Mouse (Mus musculus) frontal cortex, postnatal 10 days (tissue): ENCODE results near the gene Scn4a.

Experiments used
- DNase-seq, 2 experiments: peaks; one replicate each; pipeline ENCODE4 v3.0.0; 2022; ENCODE audit warnings: low spot score in 2 of 2, mixed read lengths in 1 of 2

Gene Scn4a

GRCm38 (mm10) chr11:106314333-106314812, 38.7 kb downstream of the Scn4a start, which contains the start of gene Cd79b:
Gene Cd79b (minus strand): TSS chr11:106314762.
- DNase-seq: no peak

DNA sequence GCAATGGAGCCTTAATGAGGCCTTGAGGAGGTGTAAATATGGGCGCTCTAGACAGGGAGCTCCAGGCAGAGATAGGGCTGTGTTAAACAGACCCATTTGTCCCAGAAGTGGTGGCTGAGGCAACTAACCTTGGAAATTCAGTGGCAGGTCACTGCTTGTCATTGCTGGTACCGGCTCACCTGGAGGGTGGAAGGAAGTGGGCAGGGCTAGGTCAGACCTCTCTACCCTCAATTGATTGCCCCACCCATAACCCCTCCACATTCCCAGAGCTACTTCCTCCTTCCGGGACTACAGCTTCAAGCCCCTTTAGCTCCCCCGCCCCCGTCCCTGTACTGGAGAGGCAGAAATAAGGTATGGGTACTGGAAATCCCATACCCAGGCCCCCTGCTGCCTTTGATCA, 39.6 kb downstream of the Scn4a start:
- no peak for DNase-seq

DNA sequence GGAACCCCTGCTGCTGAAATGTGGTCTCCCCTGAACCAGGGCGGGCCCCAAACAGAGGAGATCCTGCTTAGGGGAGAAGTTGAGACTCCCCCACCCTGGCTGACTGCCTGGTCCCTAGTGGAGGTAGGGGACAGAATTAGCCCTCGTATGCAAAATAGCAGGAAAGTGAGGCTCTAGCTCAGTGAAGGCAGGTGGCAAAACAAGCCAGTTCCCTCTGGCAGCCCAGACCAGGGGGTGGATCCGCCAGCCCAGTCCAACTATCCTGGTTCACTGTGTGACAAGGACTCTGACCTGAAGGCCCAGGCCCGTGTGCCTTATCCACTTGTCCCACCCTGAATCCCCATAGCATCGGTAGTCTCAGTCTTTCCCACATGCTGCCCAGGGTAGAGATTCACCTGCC, 43.0 kb downstream of the Scn4a start:
- no peak for DNase-seq

DNA sequence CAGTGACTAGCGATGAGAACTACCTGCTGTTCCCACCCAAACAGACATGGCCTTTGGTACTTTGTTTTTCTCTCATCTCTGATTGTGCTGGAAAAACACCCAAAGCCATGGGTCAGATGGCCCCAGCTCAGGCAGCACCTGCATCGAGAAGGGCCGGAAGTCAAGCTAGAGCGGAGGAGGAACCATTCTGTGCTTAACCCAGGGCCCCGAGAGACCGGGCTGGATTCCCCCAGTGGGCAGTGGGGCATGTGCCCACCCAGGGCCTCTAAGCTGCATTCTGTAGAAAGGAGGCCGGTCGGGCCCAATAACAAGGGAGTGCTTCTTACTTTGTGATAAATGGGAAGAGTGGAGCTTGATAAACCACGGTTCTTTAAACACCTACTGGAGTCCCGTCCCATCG, 44.9 kb downstream of the Scn4a start:
- no peak for DNase-seq

- DNase-seq: no peak
Observed at GRCm38 (mm10) chr11:106307432-106307831, 45.7 kb downstream of the Scn4a start.

- no peak for DNase-seq
Observed at GRCm38 (mm10) chr11:106306758-106307157, 46.3 kb downstream of the Scn4a start.

GRCm38 (mm10) chr11:106306065-106306385, 47.1 kb downstream of the Scn4a start:
- no peak for DNase-seq

DNA sequence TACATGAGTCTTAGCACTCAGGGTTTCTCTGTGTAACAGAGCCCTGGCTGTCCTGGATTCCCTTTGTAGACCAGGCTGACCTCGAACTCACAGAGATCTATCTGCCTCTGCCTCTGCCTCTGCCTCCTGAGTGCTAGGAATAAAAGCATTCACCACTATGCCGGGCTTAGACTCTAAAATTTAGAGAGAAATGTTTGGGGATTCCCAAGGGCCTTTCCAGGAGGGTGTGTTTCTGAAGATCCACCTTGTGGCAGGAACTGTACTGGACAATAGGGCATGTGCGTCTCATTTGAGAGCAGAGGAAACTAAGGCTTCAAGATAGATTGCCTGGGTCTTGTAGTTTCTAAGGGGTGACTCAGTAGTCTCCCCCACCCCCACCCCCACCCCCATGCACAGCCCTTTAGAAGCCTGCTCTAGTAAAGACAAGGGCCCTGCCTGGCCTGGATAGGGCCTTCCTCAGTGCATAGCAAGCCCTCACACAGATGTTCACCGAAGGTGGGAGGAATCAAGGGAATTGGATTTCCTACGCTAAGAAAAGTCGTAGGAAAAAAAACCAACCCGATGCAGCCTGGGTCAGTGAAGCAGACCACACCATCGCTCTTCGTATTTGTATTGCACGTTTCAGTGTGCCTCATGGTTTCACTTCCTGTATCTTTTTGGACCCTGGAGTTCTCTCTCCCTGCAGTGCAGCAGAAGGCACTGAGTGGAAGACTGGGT, 47.6 kb downstream of the Scn4a start:
- no peak for DNase-seq

- no peak for DNase-seq
Observed at GRCm38 (mm10) chr11:106302634-106303033, 50.5 kb downstream of the Scn4a start.

DNA sequence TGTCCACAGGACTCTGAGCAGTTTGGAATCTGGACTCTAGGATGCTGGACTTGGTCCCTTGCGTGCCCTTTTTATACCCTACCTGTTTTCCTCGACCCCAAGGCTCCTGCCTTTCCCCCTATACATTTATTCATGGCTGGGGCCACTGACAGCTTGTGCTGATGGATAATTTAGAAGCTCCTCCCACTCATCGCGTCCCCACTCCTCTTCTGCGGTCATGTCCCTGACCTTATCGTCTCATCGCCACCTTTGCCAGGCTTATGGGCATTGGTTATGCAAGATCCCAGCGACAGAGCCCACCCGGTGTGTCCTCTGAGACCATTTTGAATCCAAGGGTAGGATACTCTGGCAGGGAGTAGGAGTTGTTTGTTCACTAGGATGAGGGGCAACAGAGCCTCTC, 51.3 kb downstream of the Scn4a start, which contains the start of gene Gh:
Gene Gh, minus strand, starts transcription at position 101 of the 400 bp plus-strand sequence.
- no peak for DNase-seq

DNA sequence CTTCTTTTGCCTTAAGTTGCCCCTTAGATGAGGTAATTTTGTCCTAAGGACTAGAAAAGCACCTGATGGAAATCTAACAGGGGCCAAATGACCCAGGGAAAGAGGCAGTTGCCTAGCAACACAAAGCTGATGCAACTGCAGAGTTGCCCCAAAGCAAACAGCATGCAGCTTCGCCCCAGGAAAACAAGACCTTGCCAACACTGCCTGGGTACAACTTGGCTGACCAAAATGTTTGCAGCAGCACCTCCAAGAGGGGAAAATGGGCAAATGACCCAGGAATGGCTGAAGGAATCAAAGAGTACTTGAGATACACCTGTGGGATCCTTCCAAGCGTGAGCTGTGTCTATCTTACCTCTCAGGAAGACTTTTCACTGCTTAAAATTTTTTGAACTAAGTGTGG, 61.2 kb downstream of the Scn4a start:
- no peak for DNase-seq

DNA sequence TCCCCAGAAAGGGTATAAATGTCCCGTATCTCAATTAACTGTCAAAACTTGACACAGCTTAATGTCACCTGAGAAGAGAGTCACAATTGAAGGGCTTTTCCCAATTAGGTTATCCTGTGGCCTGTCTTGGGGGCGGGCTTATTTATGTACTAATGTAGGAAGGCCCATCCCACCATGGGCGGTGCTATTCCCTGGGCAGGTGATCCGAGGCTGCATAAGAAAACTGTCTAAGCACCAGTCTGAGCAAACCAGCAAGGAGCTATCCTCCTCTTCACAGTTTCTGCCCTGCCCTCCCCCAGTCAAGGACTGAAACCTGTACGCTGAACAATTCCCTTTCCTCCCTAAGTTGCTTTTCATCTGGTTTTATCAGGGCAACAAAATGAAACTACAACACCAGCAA, 62.7 kb downstream of the Scn4a start:
- DNase-seq: no peak

DNA sequence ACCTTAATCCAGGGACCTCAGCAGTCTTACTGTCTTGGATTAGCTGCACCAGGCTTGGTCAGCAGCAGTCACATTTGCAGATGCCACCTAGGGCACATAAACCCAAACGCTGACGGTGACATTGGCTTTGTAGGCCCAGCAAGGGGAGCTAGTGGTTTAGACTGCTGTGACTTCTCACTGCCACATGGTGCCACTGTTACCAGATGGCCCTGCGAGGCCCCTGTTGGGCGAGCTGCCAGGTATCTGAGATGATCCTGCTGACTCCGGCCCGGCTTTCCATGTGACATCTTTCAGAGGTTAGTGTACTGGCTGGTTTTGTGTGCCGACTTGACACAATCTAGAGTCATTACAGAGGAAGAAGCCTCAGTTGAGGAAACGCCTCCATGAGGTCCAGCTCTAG, 63.7 kb downstream of the Scn4a start:
- DNase-seq: no peak

DNA sequence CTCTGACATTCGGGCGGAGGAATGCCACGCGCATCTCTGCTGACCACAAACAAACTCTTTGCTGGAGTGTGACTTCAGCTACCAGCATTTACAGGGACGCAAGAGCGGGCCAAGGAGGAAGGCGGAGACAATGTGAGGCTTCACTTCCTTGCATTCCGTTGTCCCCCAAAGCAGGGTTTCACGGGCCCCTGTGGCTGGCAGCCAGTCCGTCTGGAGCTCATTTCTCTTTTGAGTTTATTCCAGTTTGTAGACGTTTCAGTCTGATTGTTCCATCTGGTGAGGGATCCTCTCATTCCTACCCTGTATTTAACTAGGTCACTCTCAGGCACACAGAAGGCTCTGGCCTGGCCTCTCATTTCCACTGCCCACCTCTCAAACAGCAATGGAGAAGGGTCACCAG, 66.1 kb downstream of the Scn4a start:
- DNase-seq: no peak

- DNase-seq: no peak
Observed at GRCm38 (mm10) chr11:106286206-106286605, 66.9 kb downstream of the Scn4a start.

DNA sequence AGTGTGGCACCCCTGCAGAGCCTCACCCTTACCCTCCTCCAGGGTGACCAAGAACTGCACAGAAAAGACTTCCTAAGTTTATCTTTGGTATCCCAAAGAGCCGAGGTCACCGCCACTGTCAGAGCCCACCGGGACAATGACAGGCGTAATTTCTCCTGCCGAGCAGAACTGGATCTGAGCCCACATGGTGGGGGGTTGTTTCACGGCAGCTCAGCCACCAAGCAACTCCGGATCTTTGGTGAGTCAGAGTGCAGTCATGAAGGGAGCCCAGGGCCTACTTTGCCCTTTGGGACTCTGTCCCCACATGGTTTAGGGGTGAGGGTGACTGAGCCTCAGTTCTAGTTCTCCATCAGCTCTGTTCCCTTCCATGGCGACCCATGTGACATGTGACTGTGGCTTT, 69.0 kb downstream of the Scn4a start:
- no peak for DNase-seq

- DNase-seq: no peak
Observed at GRCm38 (mm10) chr11:106283371-106283770, 69.7 kb downstream of the Scn4a start.

DNA sequence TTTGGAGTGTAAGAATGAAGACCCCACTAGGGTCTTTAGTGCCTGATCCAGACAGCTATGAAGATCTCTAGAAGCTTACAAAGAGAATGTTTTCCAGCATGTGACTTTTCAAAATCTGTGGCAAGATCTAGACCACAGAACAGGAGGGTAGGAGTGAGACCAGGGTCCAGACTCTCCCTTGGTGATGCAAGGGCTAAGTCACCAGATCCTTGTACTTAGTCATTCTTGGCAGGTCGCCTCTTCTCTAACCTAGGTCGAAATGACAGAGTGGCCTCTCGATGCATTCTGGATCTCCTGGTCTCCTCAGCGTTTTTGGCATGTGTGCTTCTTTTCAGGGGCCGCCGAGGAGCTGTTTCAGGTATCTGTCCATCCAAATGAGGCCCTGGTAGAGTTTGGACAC, 70.6 kb downstream of the Scn4a start:
- no peak for DNase-seq

- peak; percentile 80 to 92 for DNase-seq
Observed at GRCm38 (mm10) chr11:106276454-106276853, 76.6 kb downstream of the Scn4a start, which contains the start of gene Tcam1. Gene Tcam1 (plus strand): TSS chr11:106276672.

GRCm38 (mm10) chr11:106274971-106275411, 78.1 kb downstream of the Scn4a start:
- DNase-seq: no peak

GRCm38 (mm10) chr11:106274374-106274773, 78.7 kb downstream of the Scn4a start:
- no peak for DNase-seq

- DNase-seq: no peak
Observed at GRCm38 (mm10) chr11:106273811-106274210, 79.3 kb downstream of the Scn4a start.

DNA sequence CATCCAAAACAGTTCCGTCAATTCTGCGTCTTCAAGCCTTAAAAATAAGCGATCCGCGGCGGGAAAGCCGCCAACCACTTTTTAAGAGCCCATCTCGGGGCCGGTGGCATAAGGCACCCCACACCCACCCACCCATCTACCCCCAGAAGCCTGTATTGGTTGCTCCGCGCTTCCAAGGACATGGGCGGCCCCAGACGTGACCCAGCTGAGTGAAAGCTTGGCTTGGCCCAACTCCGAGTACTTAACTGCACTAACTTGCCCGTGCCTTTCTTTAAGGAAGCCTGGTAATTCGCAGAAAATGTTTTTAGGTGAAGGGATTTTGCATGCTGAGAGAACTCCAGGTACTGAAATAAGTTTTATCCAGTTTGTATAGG, 79.8 kb downstream of the Scn4a start:
- DNase-seq: no peak
